Mouse (Mus musculus) adrenal gland, adult 8-10 months (tissue): ENCODE measurements around the gene Rhot2. TPM values are rescaled to one million over a fixed set of nuclear protein-coding genes. Genes with fewer than 3 reads are reported as not detected.

Source experiments
- DNase-seq: peaks from one replicate; pipeline ENCODE4 v3.0.0; 2022
- total RNA-seq, 4 experiments: library from RNA; stranded (reverse); gene quantifications; 2 replicates each; pipeline ENCODE4 v1.2.4; 2022

Rhot2 gene
- total RNA-seq, 4 experiments from 2014 or later: 89.3 to 155 (median 139) TPM

DNA sequence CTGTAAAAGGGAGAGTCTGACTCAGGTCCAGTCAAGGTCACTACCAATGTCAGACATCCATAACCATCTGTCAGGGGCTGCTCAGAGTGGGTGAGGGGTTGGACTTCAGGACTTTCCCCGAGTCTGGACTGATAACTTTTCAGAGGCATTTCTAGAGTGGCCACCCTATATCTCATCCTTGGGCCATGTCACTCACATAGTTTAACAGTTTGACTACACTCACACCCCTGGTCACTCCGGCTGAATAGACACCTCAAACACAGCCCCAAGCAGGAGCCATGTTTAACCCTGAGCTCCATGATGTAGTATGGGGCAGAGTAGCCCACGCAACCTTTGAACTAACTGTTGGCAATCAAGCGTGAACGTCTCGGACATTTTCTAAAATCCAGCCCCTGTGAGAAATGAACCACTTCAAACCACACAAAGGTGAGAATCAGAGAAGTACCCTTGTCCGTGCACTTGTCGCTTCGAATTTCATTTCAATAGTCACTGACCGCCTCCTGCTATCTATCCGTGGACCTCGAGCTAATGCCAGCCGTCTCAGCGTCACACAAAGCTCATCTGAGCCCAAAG, 29.6 kb upstream of the Rhot2 start:
- DNase-seq: no peak

DNA sequence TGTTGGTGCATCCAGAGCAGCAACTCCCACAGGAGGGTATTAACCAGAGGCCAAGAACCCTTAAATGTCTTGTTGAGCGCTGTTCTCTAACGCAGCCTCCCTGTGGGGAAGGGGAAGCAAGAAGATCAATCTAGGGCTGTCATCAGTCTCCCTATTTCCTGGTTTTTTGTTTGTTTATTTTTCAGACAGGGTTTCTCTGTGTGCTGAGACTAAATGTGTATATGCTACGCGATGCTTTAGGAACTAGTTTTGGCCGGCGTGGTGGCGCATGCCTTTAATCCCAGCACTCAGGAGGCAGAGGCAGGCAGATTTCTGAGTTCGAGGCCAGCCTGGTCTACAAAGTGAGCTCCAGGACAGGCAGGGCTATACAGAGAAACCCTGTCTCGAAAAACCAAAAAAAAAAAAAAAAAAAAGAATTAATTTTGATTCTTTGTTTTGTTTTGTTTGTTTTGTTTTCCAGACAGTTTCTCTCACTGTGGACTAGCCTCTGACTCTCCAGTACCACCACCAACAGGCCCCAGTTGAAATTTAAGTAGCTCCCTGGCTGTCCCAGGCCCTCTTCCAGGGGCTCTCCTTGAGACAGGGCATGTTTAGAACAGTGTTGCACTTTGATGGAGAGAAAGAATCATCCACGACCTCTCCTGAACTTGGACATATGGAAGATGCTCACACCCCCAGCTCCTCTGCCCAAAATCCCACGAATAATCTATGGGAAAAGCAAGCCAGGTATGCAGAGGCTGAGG, 28.9 kb upstream of the Rhot2 start:
- DNase-seq: no peak

DNA sequence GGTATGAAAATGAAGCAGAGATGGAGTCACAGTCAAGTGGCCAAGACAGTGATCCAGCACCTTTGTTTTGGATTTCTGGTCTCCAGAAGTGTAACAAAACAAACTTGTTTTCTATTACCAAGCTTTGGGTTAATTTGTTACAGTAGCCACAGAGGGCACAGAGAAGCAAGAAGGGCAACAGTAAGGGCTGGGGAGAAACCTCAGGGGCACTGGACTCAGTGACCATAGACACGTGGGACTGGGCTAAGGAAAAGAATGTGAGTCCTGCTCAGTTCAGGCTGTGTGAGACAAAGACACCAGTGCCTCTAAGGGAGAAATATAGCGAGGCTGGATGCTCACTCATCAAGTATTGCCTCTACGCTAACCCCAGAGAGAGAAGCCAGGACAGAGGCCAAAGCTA, 28.0 kb upstream of the Rhot2 start:
- DNase-seq: no peak

DNA sequence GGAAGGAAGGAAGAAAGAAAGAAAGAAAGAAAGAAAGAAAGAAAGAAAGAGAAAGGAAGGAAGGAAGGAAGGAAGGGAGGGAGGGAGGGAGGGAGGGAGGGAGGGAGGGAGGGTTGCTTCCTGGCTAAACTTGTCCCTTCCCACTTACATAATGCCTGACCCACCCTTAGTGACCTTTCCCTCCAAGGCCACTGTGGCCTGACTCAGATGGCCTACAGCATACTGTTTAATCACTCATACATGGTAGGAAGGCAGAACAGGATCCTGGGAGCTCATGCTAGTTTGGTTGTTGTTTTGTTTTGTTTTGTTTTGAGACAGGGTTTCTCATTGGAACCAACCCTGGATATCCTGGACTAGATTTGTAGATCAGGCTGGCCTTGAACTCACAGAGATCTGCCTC, 26.9 kb upstream of the Rhot2 start:
- DNase-seq: peak; percentile 84

DNA sequence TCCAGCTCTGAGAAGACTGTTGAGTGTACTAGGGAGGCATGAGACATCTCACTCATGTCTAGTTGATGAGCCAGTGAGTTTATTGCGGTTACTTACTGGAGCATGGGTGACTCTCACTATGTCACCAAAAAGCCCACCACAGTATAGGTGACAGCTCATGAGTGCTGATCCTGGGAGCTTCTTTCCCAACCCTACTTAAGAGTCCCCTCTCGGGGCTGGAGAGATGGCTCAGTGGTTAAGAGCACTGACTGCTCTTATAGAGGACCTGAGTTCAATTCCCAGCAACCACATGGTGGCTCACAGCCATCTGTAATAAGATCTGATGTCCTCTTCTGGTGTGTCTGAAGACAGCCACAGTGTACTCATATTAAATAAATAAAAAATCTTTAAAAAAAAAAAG, 25.3 kb upstream of the Rhot2 start:
- no peak for DNase-seq

DNA sequence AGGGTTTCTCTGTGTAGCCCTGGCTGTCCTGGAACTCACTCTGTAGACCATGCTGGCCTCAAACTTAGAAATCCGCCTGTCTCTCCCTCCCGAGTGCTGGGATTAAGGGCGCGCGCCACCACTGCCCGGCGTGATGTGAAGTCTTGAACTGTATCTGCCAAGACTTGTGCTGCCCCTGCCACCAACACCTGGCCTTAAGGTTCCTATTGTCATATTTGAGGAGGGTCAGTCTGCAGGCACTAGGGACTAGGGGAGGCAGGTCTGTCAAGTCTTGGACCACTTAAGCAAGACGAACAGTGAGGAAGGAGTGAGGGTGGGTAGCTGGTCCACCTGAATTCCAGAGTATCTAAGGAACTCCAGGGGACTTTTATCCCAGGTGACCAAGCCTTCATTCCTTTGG, 24.8 kb upstream of the Rhot2 start:
- no peak for DNase-seq

DNA sequence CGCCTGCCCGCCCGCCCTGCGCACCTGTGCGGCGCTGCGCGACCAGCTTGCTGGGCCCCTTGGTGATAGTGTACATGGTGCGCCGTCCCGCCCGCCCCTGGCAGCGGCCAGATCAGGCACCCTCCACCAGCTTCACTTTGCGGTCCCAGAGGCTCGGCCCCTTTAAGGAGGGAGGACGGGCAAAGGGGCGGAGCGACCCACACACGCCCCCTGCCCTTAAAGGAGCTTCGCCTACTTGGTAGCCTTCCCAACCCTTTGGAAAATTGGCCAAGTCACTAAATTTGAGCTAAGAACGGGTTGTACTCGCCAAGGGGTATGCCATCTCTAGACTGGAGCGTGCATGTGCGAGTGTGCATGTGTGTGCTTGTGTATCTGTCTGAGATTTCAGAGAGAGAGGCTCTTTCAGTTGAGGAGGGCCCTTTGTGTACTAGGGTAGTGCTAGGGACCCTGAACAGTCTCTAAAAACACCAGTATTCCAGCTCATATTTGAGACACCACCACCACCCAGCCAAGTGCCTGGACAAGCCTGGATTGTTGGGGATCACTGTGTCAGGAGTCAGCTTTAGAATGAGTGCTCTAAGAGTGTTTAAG, 24.0 kb upstream of the Rhot2 start, which contains the start of gene Mcrip2:
TSS of gene Mcrip2 (minus strand) at position 164 of the 591 bp plus-strand sequence.
- DNase-seq: peak; percentile 89

DNA sequence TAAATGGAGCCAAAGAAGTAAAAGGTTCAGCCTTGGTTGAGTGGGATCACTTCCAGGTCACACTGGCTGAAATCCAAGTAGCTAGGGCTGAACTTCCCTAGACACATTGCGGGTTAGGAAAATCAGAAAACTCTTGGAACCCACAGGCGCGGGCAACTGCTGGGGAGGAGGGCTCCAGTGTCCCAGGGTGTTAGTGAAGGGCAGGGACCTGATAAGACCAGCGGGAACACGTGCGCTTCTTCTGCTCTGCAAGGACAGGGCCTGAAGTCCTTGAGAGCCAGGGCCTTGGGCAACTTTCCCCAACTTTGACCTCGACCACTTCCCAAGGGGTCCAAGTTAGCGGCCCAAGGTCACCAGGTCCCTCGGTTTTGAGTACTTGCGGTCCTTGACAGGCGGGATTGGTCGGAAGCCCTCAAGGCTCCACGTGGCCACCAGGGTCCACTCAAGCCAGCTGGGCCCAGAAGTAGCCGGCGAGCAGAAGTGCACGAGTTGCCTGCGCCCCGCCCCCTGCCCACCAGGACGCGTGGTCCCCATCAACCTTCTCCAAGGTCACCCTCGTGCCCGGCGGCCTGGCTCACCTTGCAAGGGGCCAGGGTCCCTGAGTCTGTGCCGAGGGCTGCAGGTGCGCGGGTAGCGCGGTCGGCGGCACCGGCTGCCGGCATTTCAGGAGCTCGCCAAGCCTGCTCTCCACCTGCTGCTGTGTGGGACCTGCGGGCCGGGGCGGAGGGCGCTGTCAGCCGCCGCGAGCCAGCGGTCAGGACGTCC, 23.4 kb upstream of the Rhot2 start:
- peak; percentile 91 for DNase-seq

DNA sequence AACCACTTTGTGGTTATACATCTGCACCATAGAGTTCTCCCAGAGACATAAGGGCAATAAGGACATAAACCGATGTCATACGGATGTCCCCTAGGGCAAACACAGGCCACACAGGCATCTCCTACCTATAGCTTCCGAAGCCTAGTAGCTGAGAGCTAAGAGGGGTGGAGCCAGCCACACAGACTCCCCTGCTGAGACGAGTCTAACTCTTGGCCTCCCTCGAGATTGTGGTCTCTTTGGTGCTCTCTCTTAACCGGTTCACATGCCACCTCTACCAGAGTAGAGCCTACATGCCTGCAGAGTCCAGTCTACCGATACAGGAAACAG, 22.8 kb upstream of the Rhot2 start:
- DNase-seq: no peak

DNA sequence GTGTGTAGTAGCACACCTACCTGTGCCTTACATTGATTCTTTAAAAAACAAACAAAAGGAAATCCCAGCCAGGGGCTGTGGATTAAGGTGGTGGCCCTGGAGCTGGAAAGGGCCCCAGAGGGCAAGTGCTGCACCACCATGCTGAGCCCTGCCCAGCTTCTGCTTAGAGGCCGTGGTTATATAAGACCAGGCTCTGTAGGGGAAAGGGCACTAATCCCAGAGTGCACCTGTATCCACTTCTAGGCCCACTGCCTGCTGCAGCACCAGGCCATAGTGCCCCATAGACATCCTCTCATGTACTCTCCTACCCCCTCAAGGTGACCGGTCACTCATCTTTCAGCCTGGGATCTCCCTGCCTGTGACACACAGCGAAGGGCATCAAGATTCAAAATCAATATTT, 21.5 kb upstream of the Rhot2 start:
- no peak for DNase-seq

DNA sequence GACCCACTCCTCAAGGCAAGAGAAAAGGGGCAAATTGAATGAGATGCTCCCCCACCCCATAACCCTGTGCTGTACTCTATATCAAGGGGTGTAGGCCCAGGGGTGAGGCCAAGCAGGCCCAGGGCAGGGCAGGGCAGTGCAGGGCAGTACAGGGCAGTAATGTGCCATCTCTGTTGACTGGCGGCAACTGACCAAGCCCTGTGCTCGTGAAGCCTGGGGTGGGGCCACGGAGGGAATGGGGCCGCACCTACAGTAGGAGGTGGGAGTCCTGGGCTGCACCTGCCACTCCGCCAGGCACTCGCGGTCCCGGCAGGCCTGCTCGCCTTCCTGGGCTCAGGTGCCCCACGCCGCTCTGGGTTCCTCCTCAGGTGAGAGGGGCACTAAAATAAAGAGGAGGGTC, 20.6 kb upstream of the Rhot2 start:
- no peak for DNase-seq

DNA sequence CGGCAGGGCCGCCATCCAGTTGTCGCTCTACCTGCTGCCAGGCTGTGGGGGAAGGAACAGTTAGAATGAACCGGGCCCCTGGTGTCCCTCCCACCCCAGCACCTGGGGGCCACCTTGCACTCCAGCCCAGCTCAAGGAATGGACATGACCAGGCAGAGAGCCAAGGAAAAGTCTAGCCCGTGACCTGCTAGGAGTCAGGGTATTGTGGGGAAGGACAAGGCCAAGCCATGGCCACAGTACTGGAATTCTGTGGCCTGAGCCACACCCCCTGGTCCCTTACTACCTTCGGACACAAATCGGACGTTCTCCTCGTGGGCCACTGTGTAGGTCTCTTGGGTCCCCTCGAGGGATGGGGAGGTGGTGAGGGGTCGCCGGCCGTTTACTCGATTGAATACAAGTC, 19.7 kb upstream of the Rhot2 start:
- no peak for DNase-seq

DNA sequence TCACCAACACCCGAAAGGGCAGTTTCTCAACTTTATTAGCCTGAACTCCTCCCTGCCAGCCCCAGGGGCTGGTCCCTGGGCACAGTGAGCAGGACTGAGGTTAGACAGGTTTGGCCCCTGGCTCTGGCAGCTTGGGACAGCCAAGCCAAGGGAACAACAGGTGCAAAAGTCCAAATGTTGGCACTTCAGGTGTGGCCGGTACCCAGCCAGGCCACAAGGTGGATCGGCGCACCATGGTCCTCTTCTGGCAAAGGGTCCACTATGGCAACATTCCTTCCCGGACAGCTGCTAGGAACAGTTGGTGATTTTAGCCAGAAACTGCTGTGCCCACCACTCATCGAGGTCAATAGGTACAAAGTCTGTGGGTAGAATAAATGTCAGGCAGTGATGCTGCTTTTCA, 19.0 kb upstream of the Rhot2 start:
- no peak for DNase-seq

DNA sequence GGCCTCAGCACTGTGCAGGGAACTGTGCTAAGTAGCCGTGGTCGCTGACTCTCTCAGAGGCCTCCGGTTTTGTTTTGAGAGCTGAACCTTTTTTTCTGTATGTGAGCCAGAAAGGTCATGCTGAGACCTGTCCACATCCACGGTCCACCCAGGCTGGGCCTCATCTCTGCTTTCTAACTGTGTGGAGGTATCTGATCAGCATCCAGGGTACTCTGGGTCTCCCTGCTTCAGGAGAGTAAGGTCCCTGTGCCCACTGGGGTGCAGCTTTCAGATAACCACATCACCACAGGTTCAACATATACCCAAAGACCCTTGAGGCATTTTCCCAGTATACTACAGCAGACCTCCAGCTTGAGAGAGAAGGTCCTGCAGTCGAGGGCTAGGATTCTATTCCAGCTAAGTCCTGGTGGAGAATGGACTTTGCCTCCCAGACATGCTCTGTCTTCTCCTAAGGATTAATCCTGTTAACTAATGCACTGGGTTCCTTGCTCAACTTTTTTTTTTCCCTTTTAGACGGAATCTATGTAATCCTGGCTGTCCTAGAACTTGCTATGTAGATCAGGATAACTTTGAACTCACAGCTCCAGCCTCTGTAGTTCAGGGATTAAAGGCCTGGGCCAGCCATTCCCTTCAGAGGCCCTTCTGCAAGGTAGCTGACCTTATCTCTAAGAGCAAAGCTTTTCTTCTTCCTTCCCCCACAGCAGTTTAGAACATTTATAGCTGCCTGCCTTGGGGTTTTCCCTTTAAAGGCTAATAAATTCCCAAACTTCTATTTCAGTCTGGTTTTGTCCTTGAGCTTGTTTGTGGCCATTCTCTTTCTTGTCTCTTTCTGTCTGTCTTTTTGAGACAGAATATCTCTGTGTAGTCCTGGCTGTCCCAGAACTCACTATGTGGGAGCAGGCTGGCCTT, 17.3 kb upstream of the Rhot2 start:
- no peak for DNase-seq

DNA sequence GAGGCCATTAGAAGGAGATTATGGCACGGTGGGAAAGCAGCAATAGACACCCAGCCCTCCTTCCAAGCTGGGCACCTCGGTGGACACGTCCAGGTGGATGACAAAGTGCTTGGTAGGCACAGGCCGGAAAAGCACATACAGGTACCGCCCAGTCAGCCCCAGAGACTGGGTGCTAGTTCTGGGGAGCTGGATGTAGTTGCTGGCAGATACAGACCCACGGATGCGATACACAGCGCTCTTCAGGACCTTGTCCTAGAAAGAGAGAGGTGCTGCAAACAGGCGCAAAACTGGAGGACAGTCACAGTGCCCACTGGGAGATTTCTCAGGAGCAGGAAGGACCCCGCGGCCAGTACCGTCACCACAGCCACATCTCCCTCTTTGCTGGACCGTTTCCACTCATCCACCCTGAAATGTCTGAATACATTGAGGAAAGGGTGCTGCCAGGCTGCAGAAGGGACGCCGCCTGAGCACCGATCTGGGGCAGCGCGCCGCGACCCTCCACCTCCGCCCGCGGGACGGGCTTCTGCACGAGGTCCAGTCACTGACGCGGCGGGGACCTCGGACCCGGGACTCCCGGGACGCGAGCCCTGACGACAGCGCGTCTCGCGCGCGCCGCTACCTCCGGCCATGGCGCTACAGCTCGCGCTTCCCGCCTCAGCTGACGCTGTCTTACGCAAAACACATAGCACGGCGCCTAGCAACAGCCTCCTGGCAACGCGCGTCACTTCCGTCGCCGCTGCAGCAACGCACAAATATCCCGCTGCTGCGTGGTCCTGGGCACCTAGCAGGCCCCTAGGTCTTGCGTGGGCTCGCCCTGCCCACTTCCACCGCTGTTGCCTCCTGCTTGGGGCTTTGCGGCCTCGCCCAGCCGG, 16.4 kb upstream of the Rhot2 start, which contains the start of gene Wdr90:
TSS of gene Wdr90 (minus strand) at position 670 of the 872 bp plus-strand sequence.
- peak; percentile 91 for DNase-seq

DNA sequence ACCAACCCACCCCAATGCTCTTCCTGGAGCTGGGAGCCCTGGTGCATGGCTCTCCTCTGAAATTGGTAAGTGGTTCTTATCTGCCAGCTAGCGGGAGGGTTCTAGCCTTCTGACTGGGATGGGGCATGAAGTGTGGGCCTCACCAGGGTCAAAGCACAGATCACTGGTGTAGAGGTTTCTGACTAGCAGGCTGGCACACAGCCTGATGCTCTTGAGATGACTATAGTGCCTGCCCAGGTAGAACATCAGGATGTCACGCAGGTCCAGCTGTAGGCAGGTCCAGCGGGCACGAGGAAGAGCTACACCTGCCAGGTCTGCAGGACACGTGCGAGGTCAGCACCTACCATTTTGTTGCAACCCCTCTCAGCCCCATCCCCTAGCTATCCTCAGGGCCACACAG, 15.6 kb upstream of the Rhot2 start:
- no peak for DNase-seq

DNA sequence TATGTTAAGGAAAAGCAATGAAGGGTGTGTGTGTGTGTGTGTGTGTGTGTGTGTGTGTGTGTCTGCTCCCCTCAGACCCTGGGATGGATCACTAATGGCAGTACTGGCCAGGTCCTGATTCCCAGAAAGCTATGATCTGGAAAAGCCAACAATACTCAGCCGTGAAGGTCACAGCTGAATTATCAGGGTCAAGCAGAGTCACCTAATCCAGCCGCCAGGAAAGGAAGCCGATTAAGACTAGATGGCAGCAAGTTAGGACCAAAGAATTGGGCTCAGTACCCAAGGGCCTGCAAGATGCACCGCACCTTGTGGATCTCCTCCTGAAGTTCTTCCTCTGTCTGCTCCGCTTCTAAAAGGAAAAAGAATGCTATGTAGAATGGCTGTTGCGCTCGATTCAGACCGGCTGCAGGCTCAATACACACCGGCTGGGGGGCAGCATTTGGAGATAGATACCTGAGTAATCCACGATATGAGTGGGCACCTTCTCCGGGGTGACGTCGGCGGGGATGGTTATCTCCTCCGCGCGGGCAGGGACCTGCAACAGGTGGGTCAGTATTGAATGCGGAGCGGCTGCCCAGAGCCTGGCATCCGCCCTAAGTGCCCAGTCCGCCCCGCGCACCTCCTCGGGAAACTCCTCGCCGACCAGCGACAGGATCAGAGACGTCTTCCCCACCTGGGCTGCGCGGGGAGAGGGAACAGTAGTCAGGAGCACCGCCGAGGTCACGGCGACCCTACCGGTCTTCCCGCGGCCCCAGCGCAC, 835 bp downstream of the Rhot2 start:
- DNase-seq: no peak

DNA sequence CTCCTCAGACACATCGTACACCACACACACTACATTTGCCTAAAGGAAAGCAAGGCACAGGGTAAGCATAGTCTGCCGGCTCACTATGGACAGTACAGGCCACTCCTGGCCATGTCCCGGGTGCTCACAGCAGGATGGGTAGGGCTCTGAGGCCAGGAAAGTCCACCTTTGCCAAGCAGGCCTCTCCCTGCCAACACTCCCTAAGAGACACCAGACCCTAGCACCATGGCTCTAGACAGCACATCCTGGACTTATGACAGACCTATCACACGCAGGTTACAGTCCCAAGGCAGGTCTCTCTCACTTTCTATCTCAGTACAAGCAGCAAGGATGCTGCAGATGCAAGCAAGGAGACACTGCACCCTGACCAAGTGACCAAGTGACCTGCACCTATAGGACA, 1.5 kb downstream of the Rhot2 start:
- no peak for DNase-seq

DNA sequence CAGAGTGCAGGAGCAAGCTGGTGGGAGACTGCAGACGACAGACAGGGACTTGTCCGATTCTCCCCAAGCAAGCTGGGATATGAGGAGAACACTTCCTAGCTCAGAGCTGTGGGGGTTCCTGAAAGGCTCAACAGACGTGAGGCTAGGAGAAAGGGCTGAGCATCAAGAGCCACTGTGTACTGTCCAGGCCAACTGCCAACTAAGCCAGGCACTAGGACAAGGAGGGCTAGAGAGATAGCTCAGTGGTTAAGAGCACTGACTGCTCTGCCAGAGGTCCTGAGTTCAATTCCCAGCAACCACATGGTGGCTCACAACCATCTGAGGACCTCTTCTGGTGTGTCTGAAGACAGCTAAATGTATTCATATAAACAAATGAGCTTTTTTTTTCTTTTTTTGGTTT, 2.1 kb downstream of the Rhot2 start:
- DNase-seq: no peak

DNA sequence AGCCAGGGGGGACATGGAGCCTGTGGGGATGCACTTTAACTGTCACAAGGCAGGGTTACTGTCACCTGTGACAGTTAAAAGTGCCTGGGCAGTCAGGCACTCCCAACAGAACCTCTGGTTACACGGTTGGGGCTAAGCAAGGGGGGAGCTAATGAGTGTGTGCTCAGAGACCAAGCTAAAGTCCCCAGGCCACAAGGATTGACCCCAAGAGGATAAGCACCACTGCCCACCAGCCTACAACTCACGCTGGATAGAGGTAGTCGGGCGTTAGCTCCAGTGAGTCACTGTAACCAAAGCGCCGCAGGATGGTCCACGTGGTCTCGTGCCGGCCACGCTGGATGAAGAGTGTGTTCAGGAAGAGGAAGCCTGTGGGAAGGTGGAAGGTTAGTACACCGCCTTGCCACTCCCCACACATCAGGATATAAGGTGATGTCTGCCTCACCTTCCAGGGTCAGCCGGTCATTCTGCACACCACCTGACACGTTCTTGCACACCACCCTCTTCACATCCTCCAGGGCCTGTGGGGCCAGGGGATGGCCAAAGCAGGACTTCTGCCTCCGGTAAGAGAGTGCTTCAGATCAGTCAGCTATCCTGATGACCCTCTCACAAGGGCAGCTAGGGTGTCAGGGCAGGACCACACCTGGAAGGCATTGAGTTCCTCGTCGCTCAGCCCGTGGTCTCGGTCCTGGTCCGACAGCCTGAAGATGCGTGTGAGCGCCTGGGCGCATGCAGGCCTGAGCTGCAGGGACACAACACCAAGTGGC, 3.4 kb downstream of the Rhot2 start, which contains the start of gene Gm20683:
TSS of gene Gm20683 (minus strand) at position 647 of the 764 bp plus-strand sequence.
- no peak for DNase-seq
